Mouse (Mus musculus): ENCODE results near the gene Anapc2.

- TF ChIP-seq CTCF (IDR thresholded peaks at IDR 0.05 in 2 of 3, conservative IDR thresholded peaks at IDR 0.05 in 1 of 3; ENCODE audit: control insufficient read depth in 1 of 3, insufficient read depth in 1 of 3, low read depth in 2 of 3, low read length in 3 of 3, poor library complexity in 1 of 3, severe bottlenecking in 1 of 3) = no peak
- no peak for TF ChIP-seq USF1 (IDR thresholded peaks at IDR 0.05; ENCODE audit: low read depth, low read length)
- TF ChIP-seq USF2 (IDR thresholded peaks at IDR 0.05; ENCODE audit: borderline replicate concordance in 1 of 2, insufficient read depth in 1 of 2, low read depth in 1 of 2, low read length in 2 of 2) = no peak
- TF ChIP-seq GATA1 (IDR thresholded peaks at IDR 0.05; ENCODE audit: low read depth, low read length) = no peak
- TF ChIP-seq BHLHE40 (IDR thresholded peaks at IDR 0.05; ENCODE audit: borderline replicate concordance, low read depth, low read length) = no peak
- no peak; a peak in 1 of 4 replicates for TF ChIP-seq POLR2A (IDR thresholded peaks at IDR 0.05; ENCODE audit: control insufficient read depth in 1 of 2, insufficient read depth in 1 of 2, low read depth in 1 of 2, low read length in 2 of 2, poor library complexity in 1 of 2)
- TF ChIP-seq ELF1 (IDR thresholded peaks at IDR 0.05; ENCODE audit: low read depth, low read length) = no peak
- no peak for TF ChIP-seq MYC (IDR thresholded peaks at IDR 0.05; ENCODE audit: low read depth, low read length)
- TF ChIP-seq ZC3H11A (IDR thresholded peaks at IDR 0.05; ENCODE audit: low read depth, low read length) = no peak
- TF ChIP-seq NELFE (IDR thresholded peaks at IDR 0.05; ENCODE audit: low read depth, low read length) = no peak
- TF ChIP-seq EP300 (IDR thresholded peaks at IDR 0.05; ENCODE audit: low read depth in 1 of 2, low read length in 2 of 2) = no peak
- no peak for TF ChIP-seq RAD21 (IDR thresholded peaks at IDR 0.05; ENCODE audit: low read depth, low read length)
- TF ChIP-seq TAL1 (IDR thresholded peaks at IDR 0.05; ENCODE audit: low read length) = no peak
- no peak for TF ChIP-seq MXI1 (IDR thresholded peaks at IDR 0.05; ENCODE audit: low read depth, low read length)
These were observed 28.1 kb upstream of the Anapc2 start for GRCm38 (mm10) chr2:25244144-25244543.
